Mouse (Mus musculus): ENCODE data around the gene Manba. TPM values are rescaled to one million over a fixed set of nuclear protein-coding genes. Genes with fewer than 3 reads are reported as not detected.
"Not testable (repeated sequence)": the region's sequence is repeated elsewhere in the genome, so short reads cannot be mapped to it uniquely, and the experiment has no call there.

Manba gene
- total RNA-seq, 2 experiments from 2014 or later: 7.0 to 16.4 TPM

DNA sequence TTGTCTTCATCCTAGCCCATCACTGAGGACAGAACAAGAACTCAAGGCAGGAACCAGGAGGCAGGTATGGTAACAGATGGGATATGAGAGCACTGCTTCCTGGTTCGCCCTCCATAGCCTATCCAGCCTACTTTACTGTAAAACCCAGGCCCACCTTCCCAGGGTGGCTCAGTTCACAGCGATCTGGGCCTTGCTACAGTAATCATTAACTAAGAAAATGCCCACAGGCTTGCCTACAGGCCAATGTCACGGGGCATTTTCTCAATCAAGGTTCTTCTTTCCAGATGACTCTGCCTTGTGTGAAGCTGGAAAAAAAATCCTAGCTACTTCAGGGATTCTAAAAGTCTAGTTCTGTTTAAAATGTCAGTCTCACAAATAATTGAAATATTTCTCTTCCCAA is 3.8 kb upstream of the Manba start:
- ATAC-seq (replicated peaks; ENCODE audit: low FRiP score, low TSS enrichment, poor library complexity, severe bottlenecking): no peak

DNA sequence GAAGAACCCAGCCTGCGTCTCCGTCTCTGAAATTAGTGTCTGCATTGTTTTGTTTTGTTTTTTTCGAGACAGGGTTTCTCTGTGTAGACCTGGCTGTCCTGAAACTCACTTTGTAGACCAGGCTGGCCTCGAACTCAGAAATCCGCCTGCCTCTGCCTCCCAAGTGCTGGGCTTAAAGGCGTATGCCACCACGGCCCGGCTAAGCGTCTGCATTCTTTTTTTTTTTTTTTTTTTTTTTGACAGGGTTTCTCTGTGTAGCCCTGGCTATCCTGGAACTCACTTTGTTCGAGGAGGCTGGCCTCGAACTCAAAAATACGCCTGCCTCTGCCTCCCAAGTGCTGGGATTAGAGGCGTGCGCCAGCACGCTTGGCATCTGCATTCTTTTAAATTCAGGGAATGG is 761 bp upstream of the Manba start:
- ATAC-seq (replicated peaks; ENCODE audit: low FRiP score, low TSS enrichment, poor library complexity, severe bottlenecking): not testable (repeated sequence)

GRCm38 (mm10) chr3:135485900-135486241 is 460 bp downstream of the Manba start:
- ATAC-seq (replicated peaks; ENCODE audit: low FRiP score, low TSS enrichment, poor library complexity, severe bottlenecking): peak; percentile 11; the same call in 1 of the 2 replicates

GRCm38 (mm10) chr3:135486351-135486750 is 940 bp downstream of the Manba start:
- no peak; the same call in 1 of the 2 replicates for ATAC-seq (replicated peaks; ENCODE audit: low FRiP score, low TSS enrichment, poor library complexity, severe bottlenecking)

GRCm38 (mm10) chr3:135487803-135488202 is 2.4 kb downstream of the Manba start:
- ATAC-seq (replicated peaks; ENCODE audit: low FRiP score, low TSS enrichment, poor library complexity, severe bottlenecking): no peak

DNA sequence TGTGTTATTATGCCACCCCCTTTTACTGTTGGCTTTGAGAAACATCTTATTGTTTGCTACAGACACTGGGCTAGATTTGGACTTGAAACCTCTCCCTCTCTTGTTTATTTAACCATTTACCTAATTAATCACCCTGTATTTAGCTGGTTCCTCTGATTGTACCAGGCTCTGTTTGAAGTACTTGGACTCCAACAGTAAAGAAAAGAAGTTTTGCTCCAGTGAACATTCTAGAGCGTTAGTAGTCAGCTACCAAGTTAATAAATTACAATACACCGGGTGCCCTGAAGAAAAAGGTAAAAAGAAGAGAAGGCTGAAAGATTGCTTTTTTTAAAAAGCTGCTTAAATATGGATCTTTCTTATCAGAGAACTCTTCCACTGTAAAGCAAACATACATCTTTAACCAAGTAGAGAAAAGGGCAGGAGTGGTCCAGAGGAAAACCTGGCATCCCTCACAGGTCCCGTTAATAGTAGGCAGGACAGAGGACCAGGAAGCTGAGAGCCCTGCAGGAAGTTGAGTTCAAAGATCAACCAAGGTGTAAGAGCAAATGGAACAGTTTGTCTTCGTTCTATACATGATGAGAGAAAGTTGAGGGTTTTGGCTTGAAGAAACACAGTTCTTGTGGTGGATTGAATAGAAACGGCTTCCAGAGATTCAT is 4.6 kb downstream of the Manba start:
- no peak for ATAC-seq (replicated peaks; ENCODE audit: low FRiP score, low TSS enrichment, poor library complexity, severe bottlenecking)

GRCm38 (mm10) chr3:135491102-135491501 is 5.7 kb downstream of the Manba start:
- no peak for ATAC-seq (replicated peaks; ENCODE audit: low FRiP score, low TSS enrichment, poor library complexity, severe bottlenecking)

- not testable (repeated sequence) for ATAC-seq (replicated peaks; ENCODE audit: low FRiP score, low TSS enrichment, poor library complexity, severe bottlenecking)
These were observed 7.9 kb downstream of the Manba start for GRCm38 (mm10) chr3:135493320-135493719.

GRCm38 (mm10) chr3:135497956-135498355 is 12.5 kb downstream of the Manba start:
- not testable (repeated sequence) for ATAC-seq (replicated peaks; ENCODE audit: low FRiP score, low TSS enrichment, poor library complexity, severe bottlenecking)

DNA sequence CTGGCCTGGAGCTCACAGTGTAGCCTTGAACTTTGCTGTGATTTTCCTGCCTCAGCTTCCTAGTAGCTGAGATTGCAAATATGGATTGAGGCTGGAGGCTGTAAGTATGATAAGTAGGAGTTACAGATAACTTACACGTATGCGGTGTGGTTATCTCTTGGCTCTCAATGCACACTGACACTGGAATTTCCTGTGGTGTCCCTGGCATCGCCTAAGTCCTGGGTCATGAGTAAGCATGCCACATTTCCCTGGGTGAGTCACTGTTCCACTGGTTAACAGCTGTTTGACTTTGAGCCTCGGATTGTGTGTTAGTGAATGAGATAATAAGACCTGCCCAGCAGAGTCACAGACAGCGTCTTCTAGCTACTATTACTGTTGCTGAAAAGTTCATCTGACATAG is 13.5 kb downstream of the Manba start:
- ATAC-seq (replicated peaks; ENCODE audit: low FRiP score, low TSS enrichment, poor library complexity, severe bottlenecking): peak; percentile 97

GRCm38 (mm10) chr3:135503160-135503559 is 17.7 kb downstream of the Manba start:
- no peak for ATAC-seq (replicated peaks; ENCODE audit: low FRiP score, low TSS enrichment, poor library complexity, severe bottlenecking)

- peak; percentile 87 for ATAC-seq (replicated peaks; ENCODE audit: low FRiP score, low TSS enrichment, poor library complexity, severe bottlenecking)
These were observed 20.0 kb downstream of the Manba start for GRCm38 (mm10) chr3:135505369-135505909.

DNA sequence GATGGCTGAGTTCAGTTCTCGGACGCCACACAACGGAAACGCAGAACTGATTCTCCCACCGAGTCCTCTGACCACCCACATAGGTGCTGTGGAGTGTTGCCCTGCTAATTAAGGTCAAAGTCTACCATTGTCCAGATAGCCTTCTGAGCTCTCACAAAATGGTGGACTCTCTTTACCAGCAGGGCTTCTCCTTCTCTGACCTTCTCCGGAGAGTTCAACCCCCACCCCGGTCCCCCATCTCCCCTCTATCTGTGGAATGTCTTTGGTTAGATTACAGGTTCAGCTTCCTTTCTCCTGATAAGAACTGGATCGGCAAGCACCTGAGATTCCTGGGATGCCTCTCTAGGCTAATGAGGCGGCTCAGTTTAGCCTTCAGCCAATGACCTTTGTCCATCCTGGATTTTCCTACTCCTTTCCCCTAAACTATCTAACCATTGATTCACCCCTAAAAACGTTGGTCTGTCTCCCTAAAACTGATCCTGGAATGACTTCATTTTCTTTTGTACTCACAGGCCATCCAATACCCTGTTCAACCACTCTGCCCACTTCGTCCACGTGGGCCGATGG is 20.6 kb downstream of the Manba start:
- ATAC-seq (replicated peaks; ENCODE audit: low FRiP score, low TSS enrichment, poor library complexity, severe bottlenecking): no peak

- ATAC-seq (replicated peaks; ENCODE audit: low FRiP score, low TSS enrichment, poor library complexity, severe bottlenecking): no peak
These were observed 22.1 kb downstream of the Manba start for GRCm38 (mm10) chr3:135507506-135507905.

DNA sequence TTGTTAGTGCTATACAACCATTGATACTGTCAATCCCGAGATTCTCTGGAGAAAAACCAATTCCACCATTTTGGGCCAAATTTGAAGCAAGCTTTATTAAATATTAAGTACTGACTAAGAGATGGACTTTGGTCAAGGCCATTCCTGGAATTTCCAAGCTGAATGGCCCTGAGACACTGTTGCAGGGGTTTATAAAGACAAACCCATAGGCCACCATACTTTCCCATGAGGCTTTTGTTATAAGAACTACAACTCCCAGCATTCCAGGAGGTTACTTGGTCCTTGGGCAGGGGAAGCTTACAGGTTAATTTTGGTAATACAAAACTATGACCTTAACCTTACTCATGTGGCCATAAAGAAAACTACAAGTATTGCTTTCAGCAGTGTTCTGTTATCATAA is 22.8 kb downstream of the Manba start:
- peak; percentile 38 for ATAC-seq (replicated peaks; ENCODE audit: low FRiP score, low TSS enrichment, poor library complexity, severe bottlenecking)

GRCm38 (mm10) chr3:135510372-135510771 is 25.0 kb downstream of the Manba start:
- no peak for ATAC-seq (replicated peaks; ENCODE audit: low FRiP score, low TSS enrichment, poor library complexity, severe bottlenecking)

DNA sequence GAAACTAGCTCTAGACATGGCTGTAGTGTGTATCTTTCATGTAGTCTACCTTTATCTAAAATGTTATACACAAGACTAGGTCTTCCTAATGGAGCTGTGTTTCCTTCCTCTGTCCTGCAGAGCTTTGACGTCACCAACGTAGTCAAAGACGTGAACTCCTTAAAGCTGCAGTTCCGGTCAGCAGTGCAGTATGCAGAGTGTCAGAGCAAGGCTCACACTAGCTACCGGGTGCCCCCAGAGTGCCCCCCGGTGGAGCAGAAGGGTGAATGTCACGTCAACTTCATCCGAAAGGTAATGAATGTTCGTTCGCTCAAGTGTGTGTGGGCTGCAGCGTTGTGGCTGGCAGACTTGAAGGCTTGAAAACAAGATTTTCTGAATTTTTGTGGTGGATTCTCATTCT is 26.3 kb downstream of the Manba start:
- no peak for ATAC-seq (replicated peaks; ENCODE audit: low FRiP score, low TSS enrichment, poor library complexity, severe bottlenecking)

GRCm38 (mm10) chr3:135513270-135513669 is 27.9 kb downstream of the Manba start:
- no peak for ATAC-seq (replicated peaks; ENCODE audit: low FRiP score, low TSS enrichment, poor library complexity, severe bottlenecking)

GRCm38 (mm10) chr3:135513800-135514425 is 28.5 kb downstream of the Manba start:
- ATAC-seq (replicated peaks; ENCODE audit: low FRiP score, low TSS enrichment, poor library complexity, severe bottlenecking): no peak

GRCm38 (mm10) chr3:135515246-135515645 is 29.8 kb downstream of the Manba start:
- ATAC-seq (replicated peaks; ENCODE audit: low FRiP score, low TSS enrichment, poor library complexity, severe bottlenecking): no peak

DNA sequence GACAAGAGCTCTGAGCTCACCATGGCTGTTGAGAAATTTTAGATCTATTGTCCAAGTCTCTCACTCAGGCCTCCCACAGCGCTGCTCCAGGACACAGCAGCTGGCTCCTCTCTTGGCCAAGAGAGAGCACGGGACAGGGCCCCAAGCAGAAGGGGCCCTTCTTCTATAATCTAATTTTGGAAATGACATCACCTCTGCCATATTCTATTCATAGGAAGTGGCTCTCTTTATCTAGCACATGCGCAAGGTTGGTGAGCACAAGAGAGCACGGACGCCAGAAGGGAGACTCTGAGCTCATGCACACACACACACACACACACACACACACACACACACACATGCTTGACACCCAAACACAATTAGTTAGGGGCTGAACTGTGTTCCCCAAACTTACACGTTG is 31.5 kb downstream of the Manba start:
- ATAC-seq (replicated peaks; ENCODE audit: low FRiP score, low TSS enrichment, poor library complexity, severe bottlenecking): no peak; the same call in 1 of the 2 replicates
